Mouse (Mus musculus) thymus, adult 2 months (tissue): ENCODE results near the gene Rsg1.

Experiments
- CTCF ChIP-seq: fragments of 200-500 bp; IDR thresholded peaks from 2 replicates; pipeline ENCODE4 v1.5.1; 2012; ENCODE audit warnings: mild to moderate bottlenecking, control low read depth, low read length, moderate library complexity, borderline replicate concordance; ENCODE audit not compliant: control insufficient read depth, poor library complexity, insufficient read depth; ENCODE audit errors: extremely low read depth
- POLR2A ChIP-seq: fragments of 200-500 bp; IDR thresholded peaks from 2 replicates; pipeline ENCODE4 v1.6.1; 2012; ENCODE audit warnings: mild to moderate bottlenecking, low read length, control low read depth, moderate library complexity; ENCODE audit not compliant: control insufficient read depth, poor library complexity, insufficient read depth; ENCODE audit errors: extremely low read depth

DNA sequence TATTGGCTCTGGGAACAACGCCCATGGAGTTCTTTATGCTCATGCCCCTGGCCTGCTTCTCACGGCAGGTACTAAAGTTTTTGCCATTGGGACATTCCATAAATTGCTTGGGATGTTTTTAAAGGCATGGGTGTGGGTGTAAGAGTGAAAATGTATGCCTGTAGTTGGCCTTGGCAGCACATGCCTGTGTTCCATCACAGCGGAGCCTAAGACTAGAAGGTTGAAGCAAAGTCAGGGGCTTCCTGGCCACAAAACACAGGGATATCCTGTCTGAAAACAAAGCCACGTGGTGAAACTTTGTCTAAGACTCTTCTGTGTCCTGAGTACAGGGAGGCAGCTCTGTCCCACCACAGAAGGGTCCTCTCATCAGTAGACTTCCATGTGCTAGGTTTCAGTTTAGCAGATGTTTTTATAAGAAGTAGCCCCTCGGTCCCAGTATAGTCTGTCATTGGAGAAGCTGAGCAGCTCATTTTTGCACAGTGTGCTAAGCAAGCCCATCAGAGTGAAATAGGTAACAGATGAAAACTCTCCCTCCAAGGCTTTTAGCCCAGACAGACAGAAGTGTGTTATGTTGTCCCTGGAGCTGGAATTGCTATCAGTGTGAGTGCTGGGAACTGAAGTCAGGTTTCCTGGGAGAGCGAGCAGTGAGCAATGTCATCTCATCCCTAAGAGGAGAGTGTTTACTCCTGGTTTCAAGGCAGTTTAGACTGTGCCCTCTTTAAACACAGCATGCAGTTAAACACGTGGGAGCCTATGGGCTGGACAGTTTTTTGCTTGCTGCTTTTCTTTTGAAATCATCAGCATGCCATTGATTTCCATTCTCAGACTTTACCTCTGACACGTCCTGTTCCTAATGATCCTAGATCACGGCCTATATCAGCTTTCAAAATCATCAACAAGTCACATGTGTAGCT is 26.6 kb upstream of the Rsg1 start:
- no peak for TF ChIP-seq POLR2A
- no peak for TF ChIP-seq CTCF
